Mouse (Mus musculus) forebrain, embryonic 14.5 days (tissue): ENCODE results near the gene Hspb3. TPM values are rescaled to one million over a fixed set of nuclear protein-coding genes. Genes with fewer than 3 reads are reported as not detected.

Experiments
- ATAC-seq: fragments of 200-750 bp; cut with Nextera tagmentation; 2 replicates; pipeline ENCODE4 v1.8.0; 2017; ENCODE audit warnings: mild to moderate bottlenecking, moderate library complexity
- DNase-seq: peaks from one replicate; pipeline ENCODE4 v3.0.0-alpha.2; 2015; ENCODE audit warnings: low spot score
- H3K27ac ChIP-seq: fragments of 300-500 bp; sonication (generic); 2 replicates; pipeline ENCODE4 v1.5.1; 2014; ENCODE audit warnings: low read depth, mild to moderate bottlenecking, control low read depth, low read length, moderate library complexity
- H3K27me3 ChIP-seq: fragments of 300-500 bp; sonication (generic); replicated peaks from 2 replicates; pipeline ENCODE4 v1.6.1; 2014; ENCODE audit warnings: low read length, control low read depth, mixed read lengths; ENCODE audit not compliant: control insufficient read depth, insufficient read depth
- H3K36me3 ChIP-seq: fragments of 300-500 bp; sonication (generic); 2 replicates; pipeline ENCODE4 v1.6.1; 2014; ENCODE audit warnings: low read length, control low read depth; ENCODE audit not compliant: control insufficient read depth, insufficient read depth
- H3K4me1 ChIP-seq: fragments of 300-500 bp; sonication (generic); 2 replicates; pipeline ENCODE4 v1.6.1; 2014; ENCODE audit warnings: antibody characterized with exemption, low read length, control low read depth; ENCODE audit not compliant: control insufficient read depth, insufficient read depth
- H3K4me2 ChIP-seq: fragments of 300-500 bp; sonication (generic); 2 replicates; pipeline ENCODE4 v1.6.1; 2014; ENCODE audit warnings: mild to moderate bottlenecking, control low read depth, low read length
- H3K4me3 ChIP-seq: fragments of 300-500 bp; sonication (generic); 2 replicates; pipeline ENCODE4 v1.5.1; 2014; ENCODE audit warnings: low read depth, low read length, control low read depth
- H3K9ac ChIP-seq: fragments of 300-500 bp; sonication (generic); 2 replicates; pipeline ENCODE4 v1.6.1; 2014; ENCODE audit warnings: mild to moderate bottlenecking, low read length, control low read depth, moderate library complexity
- H3K9me3 ChIP-seq: fragments of 300-500 bp; sonication (generic); replicated peaks from 2 replicates; pipeline ENCODE4 v1.6.1; 2016; ENCODE audit warnings: low read length, control low read depth, mixed read lengths; ENCODE audit not compliant: control insufficient read depth
- WGBS: fragments of 180-500 bp; shearing (Covaris S2); extraction: QIAGEN DNeasy Blood & Tissue Kit; methylation state at CpG from one replicate; pipeline ENCODE4 v1.1.7; 2014; 5-methylcytosine and 5-hydroxymethylcytosine counted together
- polyA plus RNA-seq: library from polyadenylated mRNA; unstranded; fragments of >200 nt; fragmentation: Nextera tagmentation; extraction: Ambion mirVana; gene quantifications from 2 replicates; pipeline ENCODE4 v1.2.1, GENCODE M21; 2014

The Hspb3 gene
- polyA plus RNA-seq, 1 experiment from 2014 or later = not detected

GRCm38 (mm10) chr13:113689883-113690282 is 26.4 kb upstream of the Hspb3 start:
- Histone ChIP-seq H3K9me3 (no peaks in the 10 kb centered on the region), H3K4me3 (no peak overlapping the region), H3K27ac (no peak overlapping the region), H3K9ac (no peak overlapping the region), H3K4me1 (no peaks in the 10 kb centered on the region), H3K36me3 (no peaks in the 10 kb centered on the region), H3K4me2 (no peak overlapping the region), H3K27me3 (no peaks in the 10 kb centered on the region)
- WGBS = 84% methylated on average over 7 of the region's 7 CpGs
- DNase-seq (no peak), ATAC-seq (no peak)

DNA sequence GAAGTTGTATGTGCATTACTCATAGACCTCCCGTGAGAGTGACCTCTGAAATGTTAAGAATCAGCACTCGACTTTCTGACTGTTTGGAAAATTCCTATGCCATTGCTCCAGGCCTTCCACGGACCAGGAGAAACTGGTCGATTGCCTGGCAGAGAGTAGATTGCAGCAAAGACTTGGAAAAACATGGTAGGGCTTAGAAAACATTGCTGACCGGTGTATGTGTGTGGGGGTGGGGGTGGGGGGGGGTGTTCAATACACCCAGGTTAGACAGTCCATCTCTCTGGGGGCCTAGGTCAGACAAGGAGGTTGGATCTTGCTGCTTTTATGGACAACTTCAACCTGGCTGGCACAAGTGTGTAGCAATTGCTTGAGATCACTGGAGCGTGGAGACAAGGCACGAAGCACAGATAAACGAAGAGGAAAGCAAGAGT is 23.2 kb upstream of the Hspb3 start:
- no peaks in the 10 kb centered on the region for H3K27me3 ChIP-seq
- H3K4me1 ChIP-seq = no peaks in the 10 kb centered on the region
- ATAC-seq = no peak
- no peak overlapping the region for H3K4me3 ChIP-seq
- H3K9ac ChIP-seq = no peak overlapping the region
- H3K27ac ChIP-seq = no peak overlapping the region
- H3K4me2 ChIP-seq = no peak overlapping the region
- H3K36me3 ChIP-seq = no peaks in the 10 kb centered on the region
- 69% methylated on average over 8 of the region's 8 CpGs for WGBS
- no peak for DNase-seq
- H3K9me3 ChIP-seq = no peaks in the 10 kb centered on the region

GRCm38 (mm10) chr13:113682821-113683220 is 19.3 kb upstream of the Hspb3 start:
- Histone ChIP-seq H3K4me1 (no peaks in the 10 kb centered on the region), H3K4me3 (no peak overlapping the region), H3K4me2 (no peak overlapping the region), H3K36me3 (no peaks in the 10 kb centered on the region), H3K27me3 (no peaks in the 10 kb centered on the region), H3K9me3 (no peaks in the 10 kb centered on the region), H3K27ac (no peak overlapping the region), H3K9ac (no peak overlapping the region)
- no peak for DNase-seq
- ATAC-seq = no peak
- WGBS = 86% methylated on average over 5 of the region's 5 CpGs

DNA sequence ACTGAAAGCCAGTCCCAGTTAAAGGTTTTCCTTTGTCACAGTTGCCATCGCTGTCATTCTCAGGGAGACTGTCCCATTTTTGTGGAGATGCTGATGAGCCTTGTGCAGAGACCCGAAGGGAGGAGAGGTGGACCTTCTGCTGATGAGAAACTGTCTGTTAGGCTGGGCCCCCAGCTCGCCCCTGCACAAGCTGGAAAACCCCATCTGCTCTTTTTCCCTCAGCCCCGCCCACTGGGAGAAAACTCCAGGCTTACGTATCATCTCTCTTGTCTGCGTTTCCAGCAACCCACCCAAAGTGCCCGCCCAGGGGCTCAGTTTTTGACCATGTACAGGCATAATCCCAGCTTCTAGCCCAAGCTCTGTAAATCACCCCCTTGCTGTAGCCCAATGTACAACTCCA is 17.2 kb upstream of the Hspb3 start:
- WGBS = 89% methylated on average over 7 of the region's 7 CpGs
- DNase-seq (no peak), ATAC-seq (no peak)
- Histone ChIP-seq H3K9ac (no peak overlapping the region), H3K4me3 (no peak overlapping the region), H3K27ac (no peak overlapping the region), H3K36me3 (no peaks in the 10 kb centered on the region), H3K4me2 (no peak overlapping the region), H3K9me3 (no peaks in the 10 kb centered on the region), H3K27me3 (no peaks in the 10 kb centered on the region), H3K4me1 (no peaks in the 10 kb centered on the region)

DNA sequence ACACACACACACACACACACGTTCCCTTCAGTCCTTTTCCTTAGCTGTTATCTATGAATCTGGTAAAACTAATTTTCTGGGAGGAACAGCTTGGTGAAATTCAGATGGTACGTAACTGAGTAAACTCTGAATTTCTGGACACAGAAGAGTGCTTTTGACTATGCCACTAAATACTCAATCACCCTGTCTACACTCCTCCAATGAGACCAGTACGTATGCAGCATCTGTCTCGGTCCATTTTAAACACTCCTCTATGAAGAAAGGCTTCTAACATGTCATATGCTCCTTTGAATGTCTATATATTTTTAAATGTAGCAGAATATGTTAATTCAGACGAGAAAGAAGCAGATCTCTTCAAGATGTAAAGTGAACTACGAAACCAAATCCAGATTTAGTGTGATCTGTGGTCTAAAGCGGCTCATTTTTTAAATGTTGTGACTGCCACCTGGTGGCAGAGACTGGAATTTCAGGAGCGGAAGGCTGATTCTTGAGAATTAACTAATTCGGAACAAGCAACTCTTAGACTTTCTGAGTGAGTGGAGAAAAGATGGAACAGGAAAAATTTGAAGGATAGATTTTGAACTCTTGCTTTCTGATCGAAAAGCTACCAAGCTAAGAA is 6.1 kb upstream of the Hspb3 start:
- Histone ChIP-seq H3K4me1 (no peaks in the 10 kb centered on the region), H3K4me3 (no peak overlapping the region), H3K27ac (no peak overlapping the region), H3K36me3 (no peaks in the 10 kb centered on the region), H3K9ac (no peak overlapping the region), H3K9me3 (no peaks in the 10 kb centered on the region), H3K27me3 (no peaks in the 10 kb centered on the region), H3K4me2 (no peak overlapping the region)
- DNase-seq (peak; percentile 88), ATAC-seq (peak; percentile 67)
- WGBS = 39% methylated on average over 10 of the region's 10 CpGs

- ATAC-seq (no peak), DNase-seq (no peak)
- WGBS = 76% methylated on average over 7 of the region's 7 CpGs
- Histone ChIP-seq H3K27ac (no peak overlapping the region), H3K9me3 (no peaks in the 10 kb centered on the region), H3K36me3 (no peaks in the 10 kb centered on the region), H3K4me2 (peak overlapping the region; percentile 37), H3K4me1 (peaks cover 10% of the 10 kb centered on the region), H3K27me3 (no peaks in the 10 kb centered on the region), H3K9ac (no peak overlapping the region; the same call in 1 of the 2 replicates), H3K4me3 (no peak overlapping the region)
These were observed 407 bp upstream of the Hspb3 start for GRCm38 (mm10) chr13:113663883-113664282.

GRCm38 (mm10) chr13:113661826-113662271 is 1.6 kb downstream of the Hspb3 start:
- WGBS = 84% methylated on average over 7 of the region's 7 CpGs
- Histone ChIP-seq H3K36me3 (no peaks in the 10 kb centered on the region), H3K9me3 (no peaks in the 10 kb centered on the region), H3K9ac (no peak overlapping the region), H3K27ac (no peak overlapping the region), H3K4me1 (peaks cover 10% of the 10 kb centered on the region), H3K4me3 (no peak overlapping the region), H3K27me3 (no peaks in the 10 kb centered on the region), H3K4me2 (no peak overlapping the region)
- ATAC-seq (no peak), DNase-seq (no peak)

DNA sequence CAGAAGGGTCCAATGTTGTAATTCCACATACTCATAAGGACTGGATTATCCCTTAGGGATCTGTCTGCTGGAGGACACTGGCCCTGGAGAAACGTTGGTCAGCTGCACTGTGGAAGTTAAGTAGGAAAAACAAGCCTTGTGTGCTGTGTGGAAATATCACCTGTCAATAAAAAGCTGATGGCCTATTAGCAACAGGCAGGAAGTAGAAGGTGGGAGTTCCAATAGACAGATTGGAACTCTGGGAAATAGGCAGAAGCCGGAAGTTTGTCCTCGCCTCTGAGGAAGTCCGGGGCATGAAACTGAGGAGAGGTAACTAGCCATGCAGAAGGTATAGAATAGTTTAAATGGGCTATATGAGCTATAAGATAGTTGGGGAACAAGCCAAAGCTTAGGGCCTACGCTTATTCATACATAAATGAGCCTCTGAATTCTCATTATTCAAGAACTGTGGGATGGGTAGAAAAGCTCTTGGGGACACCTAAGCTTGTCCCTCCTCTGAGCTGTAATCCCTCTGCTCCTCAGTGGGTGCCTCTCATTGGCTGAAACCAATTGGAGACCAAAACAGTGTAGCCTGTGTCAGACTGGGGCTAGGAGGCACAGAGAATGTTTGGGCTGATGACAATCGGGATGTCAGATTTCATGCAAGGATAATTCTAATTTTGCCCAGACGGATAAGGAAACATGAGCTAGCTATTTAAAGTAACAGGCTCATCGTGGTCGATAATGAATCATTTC is 2.7 kb downstream of the Hspb3 start:
- Histone ChIP-seq H3K27ac (no peak overlapping the region), H3K9ac (no peak overlapping the region), H3K36me3 (no peaks in the 10 kb centered on the region), H3K4me2 (no peak overlapping the region), H3K9me3 (no peaks in the 10 kb centered on the region), H3K4me3 (no peak overlapping the region), H3K27me3 (no peaks in the 10 kb centered on the region), H3K4me1 (peaks cover 10% of the 10 kb centered on the region)
- WGBS = 85% methylated on average over 9 of the region's 9 CpGs
- ATAC-seq = no peak
- no peak for DNase-seq

GRCm38 (mm10) chr13:113657204-113657603 is 6.3 kb downstream of the Hspb3 start:
- Histone ChIP-seq H3K36me3 (no peaks in the 10 kb centered on the region), H3K9me3 (no peaks in the 10 kb centered on the region), H3K9ac (no peak overlapping the region), H3K27me3 (no peaks in the 10 kb centered on the region), H3K27ac (no peak overlapping the region), H3K4me1 (no peaks in the 10 kb centered on the region), H3K4me3 (no peak overlapping the region), H3K4me2 (no peak overlapping the region)
- no peak for DNase-seq
- ATAC-seq = no peak
- WGBS = 85% methylated on average over 7 of the region's 7 CpGs
